Mouse (Mus musculus): ENCODE measurements around the gene Caly.

The Caly gene

GRCm38 (mm10) chr7:140081408-140082241 is 723 bp downstream of the Caly start:
- DNase-seq: peak; percentile 50 to 58

- peak; percentile 90 to 94 for DNase-seq
These were observed 1.7 kb downstream of the Caly start for GRCm38 (mm10) chr7:140080503-140081156.

GRCm38 (mm10) chr7:140078711-140079110 is 3.6 kb downstream of the Caly start:
- DNase-seq: peak; percentile 83 to 87

GRCm38 (mm10) chr7:140077698-140078097 is 4.7 kb downstream of the Caly start:
- DNase-seq: no peak

GRCm38 (mm10) chr7:140070042-140070711 is 12.2 kb downstream of the Caly start:
- DNase-seq: no peak

GRCm38 (mm10) chr7:140067397-140067796 is 15.0 kb downstream of the Caly start:
- no peak for DNase-seq

- DNase-seq: peak; percentile 71 to 74
These were observed 19.3 kb downstream of the Caly start for GRCm38 (mm10) chr7:140063092-140063491.

GRCm38 (mm10) chr7:140062307-140062706 is 20.0 kb downstream of the Caly start:
- DNase-seq: no peak

- no peak for DNase-seq
These were observed 20.6 kb downstream of the Caly start for GRCm38 (mm10) chr7:140061832-140062130.

GRCm38 (mm10) chr7:140060936-140061831 is 21.2 kb downstream of the Caly start:
- DNase-seq: no peak

- no peak for DNase-seq
These were observed 22.7 kb downstream of the Caly start for GRCm38 (mm10) chr7:140059601-140060000.

GRCm38 (mm10) chr7:140058528-140058927 is 23.8 kb downstream of the Caly start:
- DNase-seq: no peak

GRCm38 (mm10) chr7:140057413-140058407 is 24.6 kb downstream of the Caly start:
- no peak for DNase-seq

- DNase-seq: no peak
These were observed 28.2 kb downstream of the Caly start for GRCm38 (mm10) chr7:140054124-140054523.

GRCm38 (mm10) chr7:140049115-140049689 is 33.1 kb downstream of the Caly start:
- DNase-seq: no peak

GRCm38 (mm10) chr7:140048361-140049114 is 33.8 kb downstream of the Caly start, which contains the start of gene Msx3:
Gene Msx3 (minus strand): TSS chr7:140049089.
- DNase-seq: no peak

GRCm38 (mm10) chr7:140047811-140048311 is 34.5 kb downstream of the Caly start:
- DNase-seq: no peak

- DNase-seq: no peak
These were observed 36.8 kb downstream of the Caly start for GRCm38 (mm10) chr7:140045546-140045945.

- no peak for DNase-seq
These were observed 39.6 kb downstream of the Caly start for GRCm38 (mm10) chr7:140042728-140043127.

- DNase-seq: no peak
These were observed 45.2 kb downstream of the Caly start for GRCm38 (mm10) chr7:140037171-140037555.
